Mouse (Mus musculus) liver, embryonic 14.5 days (tissue): ENCODE measurements around the gene Taar3.

Source experiments
- CTCF ChIP-seq: IDR thresholded peaks from 2 replicates; pipeline ENCODE4 v1.5.1; 2016; ENCODE audit warnings: antibody characterized with exemption, low read depth, control low read depth
- EP300 ChIP-seq: IDR thresholded peaks from 2 replicates; pipeline ENCODE4 v1.6.1; 2016; ENCODE audit warnings: antibody characterized with exemption, low read depth

- TF ChIP-seq CTCF (no peak), EP300 (no peak)
Measured at GRCm38 (mm10) chr10:23971256-23971655, 21.9 kb downstream of the Taar3 start.
